Mouse (Mus musculus): ENCODE measurements around the gene Zdhhc18.

Gene Zdhhc18

GRCm38 (mm10) chr4:133630326-133630920, 19.5 kb downstream of the Zdhhc18 start:
- DNase-seq (ENCODE audit: low spot score): no peak

DNA sequence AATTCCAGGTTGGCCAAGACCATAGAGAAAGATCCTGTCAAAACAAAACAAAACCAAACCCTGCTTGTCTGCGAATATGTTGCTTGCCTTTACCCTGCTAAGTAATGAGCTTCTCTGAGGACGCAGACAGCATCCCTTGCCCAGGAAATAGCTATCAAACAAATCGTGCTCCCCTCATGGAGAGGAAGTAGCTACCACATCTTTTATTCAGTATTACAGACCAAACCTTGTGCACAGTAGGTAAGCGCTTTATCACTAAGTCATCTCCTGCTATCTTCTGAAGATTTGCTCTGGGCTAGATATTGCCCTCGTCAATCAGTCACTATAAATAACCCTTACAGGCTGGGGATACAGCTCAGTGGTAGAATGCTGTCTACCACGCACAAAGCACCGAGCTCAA, 20.8 kb downstream of the Zdhhc18 start:
- no peak for DNase-seq (ENCODE audit: low spot score)

GRCm38 (mm10) chr4:133628517-133628916, 21.4 kb downstream of the Zdhhc18 start:
- no peak for DNase-seq (ENCODE audit: low spot score)

GRCm38 (mm10) chr4:133627039-133627438, 22.9 kb downstream of the Zdhhc18 start:
- DNase-seq (ENCODE audit: low spot score): no peak

- no peak for DNase-seq (ENCODE audit: low spot score)
Measured at GRCm38 (mm10) chr4:133626621-133627020, 23.3 kb downstream of the Zdhhc18 start.

DNA sequence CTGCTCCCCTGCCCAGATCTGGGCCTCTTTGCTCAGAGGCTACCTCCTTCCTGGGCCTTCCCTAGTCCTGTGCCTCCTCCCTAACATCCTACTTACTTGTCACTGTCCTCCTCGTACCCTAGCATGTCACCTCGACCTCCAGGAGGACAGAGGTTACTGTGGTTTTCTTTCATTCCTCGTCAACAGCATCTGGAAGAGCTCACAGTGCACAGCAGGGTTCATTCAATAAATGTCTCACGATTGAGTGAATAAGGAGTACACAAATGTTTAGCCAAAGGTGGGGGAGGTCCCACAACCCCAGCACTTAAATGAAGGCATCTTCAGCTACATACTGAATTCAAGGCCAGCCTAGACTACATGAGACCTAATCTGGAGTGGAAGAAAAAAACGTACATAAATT, 23.7 kb downstream of the Zdhhc18 start:
- DNase-seq (ENCODE audit: low spot score): no peak

DNA sequence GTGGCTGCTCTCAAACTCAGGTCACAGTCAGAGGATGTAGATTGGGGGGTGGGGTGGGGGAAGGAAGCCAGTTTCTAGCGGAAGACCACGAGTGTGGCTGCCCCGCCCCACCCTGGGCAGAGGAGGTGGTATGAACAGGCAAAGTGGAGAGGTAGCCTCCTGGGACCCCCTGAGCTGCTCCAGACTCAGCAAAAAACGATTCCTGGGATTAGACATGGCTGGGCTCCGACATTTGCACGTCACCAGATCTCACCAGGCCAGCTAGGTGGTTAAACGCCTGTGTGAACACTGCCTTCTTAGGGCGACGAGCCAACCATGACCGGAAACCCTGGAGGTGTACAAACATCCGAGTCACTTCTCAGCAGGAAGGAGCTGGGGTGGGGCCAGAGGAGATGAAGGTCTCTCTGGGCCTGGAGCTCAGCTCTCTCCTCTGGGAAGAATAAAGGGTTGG, 24.3 kb downstream of the Zdhhc18 start:
- DNase-seq (ENCODE audit: low spot score): no peak

DNA sequence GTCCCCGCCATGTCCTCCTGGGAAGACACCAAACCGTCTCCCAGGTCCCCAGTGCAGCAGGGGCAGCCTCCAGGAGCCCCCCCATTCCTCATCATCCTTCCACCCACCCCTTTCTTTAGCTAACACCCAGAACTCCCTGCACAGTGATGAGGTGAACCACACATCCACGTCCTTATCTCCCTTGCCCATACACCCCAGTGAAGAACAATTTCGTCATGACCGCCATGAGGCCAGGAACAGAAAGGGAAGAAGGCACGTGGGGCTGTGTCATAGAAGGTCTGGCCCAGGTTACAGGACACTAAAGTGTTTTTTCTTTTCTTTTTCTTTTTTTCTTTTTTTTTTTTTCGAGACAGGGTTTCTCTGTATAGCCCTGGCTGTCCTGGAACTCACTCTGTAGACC, 25.1 kb downstream of the Zdhhc18 start:
- DNase-seq (ENCODE audit: low spot score): no peak

DNA sequence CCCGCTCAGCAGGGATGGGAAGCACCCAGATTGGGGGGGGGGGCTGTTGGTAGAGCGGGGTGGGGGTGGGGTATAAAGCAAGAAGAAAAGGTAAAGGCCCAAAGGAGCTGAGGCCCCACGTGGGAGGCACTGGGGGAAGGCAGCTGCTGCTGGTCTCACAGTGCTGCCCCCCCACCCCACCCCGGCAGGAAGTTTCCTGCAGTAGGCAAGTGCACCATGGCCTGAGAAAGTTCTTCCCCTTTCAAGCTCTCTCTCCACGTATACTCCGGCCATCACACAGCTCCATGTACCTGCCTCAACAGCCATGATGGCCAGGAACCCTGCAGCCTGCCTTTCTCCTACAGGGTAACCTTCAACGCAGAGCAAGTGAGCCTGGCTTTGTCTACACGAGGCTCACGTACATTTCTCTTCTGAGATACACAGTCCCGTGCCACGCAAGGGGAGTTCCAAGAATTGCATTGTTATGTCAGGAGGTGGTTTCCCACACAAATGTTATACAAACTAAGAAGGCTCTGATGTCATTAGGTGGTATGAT, 27.7 kb downstream of the Zdhhc18 start:
- DNase-seq (ENCODE audit: low spot score): no peak

DNA sequence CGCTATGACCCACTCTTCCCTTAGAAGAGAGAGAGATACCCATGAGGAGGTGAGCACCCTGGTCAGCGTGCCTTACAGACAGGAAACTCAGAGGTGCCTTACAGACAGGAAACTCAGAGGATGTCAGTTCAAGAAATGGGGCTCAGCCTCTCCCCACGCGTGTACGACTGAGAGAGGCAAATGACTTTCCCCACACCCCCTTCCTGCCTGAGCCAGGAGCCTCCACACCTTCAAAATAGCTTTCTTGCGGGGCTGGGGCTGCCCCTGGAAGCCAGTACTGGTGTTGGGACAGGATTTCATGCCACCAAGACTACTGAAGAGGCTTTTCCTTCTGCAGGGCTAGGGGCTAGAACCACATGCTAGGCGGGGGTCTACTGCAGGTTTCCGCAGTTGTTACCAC, 29.3 kb downstream of the Zdhhc18 start:
- DNase-seq (ENCODE audit: low spot score): no peak

- no peak for DNase-seq (ENCODE audit: low spot score)
Measured at GRCm38 (mm10) chr4:133619473-133620136, 30.3 kb downstream of the Zdhhc18 start.

DNA sequence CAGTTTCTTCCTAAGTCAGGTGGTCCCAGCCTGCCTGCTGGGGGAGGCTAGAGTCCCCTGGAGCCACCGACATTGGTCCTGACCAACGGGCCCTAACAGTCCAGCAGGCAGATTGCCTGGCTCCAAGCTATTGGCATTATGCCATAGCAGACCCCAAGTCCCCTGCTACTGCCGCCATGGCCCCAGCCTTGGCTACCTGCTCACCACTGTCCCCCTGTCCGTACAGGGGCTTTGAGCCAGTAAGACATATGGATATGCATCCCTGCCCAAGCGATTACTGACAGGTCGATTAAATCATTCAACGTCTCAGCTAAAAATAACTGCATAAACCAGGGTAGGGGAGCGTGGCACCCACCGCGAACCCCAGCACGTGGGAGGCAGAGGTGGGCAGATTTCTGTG, 32.0 kb downstream of the Zdhhc18 start:
- DNase-seq (ENCODE audit: low spot score): no peak

- DNase-seq (ENCODE audit: low spot score): no peak
Measured at GRCm38 (mm10) chr4:133615416-133615815, 34.5 kb downstream of the Zdhhc18 start.

GRCm38 (mm10) chr4:133614274-133614761, 35.6 kb downstream of the Zdhhc18 start:
- DNase-seq (ENCODE audit: low spot score): no peak

DNA sequence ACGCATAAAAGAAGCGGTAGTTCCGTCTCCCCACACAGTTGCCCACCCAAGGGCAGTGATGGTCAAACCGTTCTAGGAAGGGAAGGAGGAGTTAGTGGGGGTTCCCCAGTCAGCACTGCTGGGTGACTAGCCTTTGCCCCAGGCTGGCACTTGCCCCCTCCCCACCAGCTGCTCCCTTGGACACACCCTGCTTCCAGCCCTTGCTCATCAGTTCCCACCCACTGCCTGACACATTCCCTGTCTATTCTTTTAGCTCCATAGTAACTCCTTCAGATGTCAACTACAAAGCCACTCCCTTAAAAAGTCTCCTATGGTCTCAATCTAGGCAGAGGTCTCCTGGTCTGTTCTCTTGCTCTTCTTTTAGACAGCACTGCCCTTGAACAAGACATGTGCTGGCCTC, 36.1 kb downstream of the Zdhhc18 start:
- no peak for DNase-seq (ENCODE audit: low spot score)

DNA sequence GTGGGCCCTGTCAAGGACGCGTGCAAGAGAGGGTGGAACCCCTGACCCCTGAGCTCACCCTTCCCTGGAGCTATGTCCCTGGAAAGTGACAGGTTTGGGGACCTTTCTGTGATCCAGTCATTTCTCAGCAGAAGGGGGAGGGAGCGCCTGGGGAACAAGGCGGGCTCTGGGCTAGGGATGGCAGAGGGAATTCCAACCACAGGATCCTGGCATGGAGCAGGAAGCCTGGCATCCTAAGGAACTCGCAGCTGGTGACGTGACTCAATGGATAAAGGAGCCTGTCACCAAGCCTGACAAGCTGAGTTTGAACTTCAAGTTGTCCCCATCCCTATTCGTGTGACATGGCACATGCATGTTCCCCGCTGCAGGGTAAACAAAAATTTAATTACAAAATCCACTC, 36.9 kb downstream of the Zdhhc18 start:
- no peak for DNase-seq (ENCODE audit: low spot score)

GRCm38 (mm10) chr4:133612416-133612815, 37.5 kb downstream of the Zdhhc18 start:
- no peak for DNase-seq (ENCODE audit: low spot score)

- DNase-seq (ENCODE audit: low spot score): no peak
Measured at GRCm38 (mm10) chr4:133611815-133612214, 38.1 kb downstream of the Zdhhc18 start.

- peak; percentile 94 for DNase-seq (ENCODE audit: low spot score)
Measured at GRCm38 (mm10) chr4:133609719-133610118, 40.2 kb downstream of the Zdhhc18 start.

DNA sequence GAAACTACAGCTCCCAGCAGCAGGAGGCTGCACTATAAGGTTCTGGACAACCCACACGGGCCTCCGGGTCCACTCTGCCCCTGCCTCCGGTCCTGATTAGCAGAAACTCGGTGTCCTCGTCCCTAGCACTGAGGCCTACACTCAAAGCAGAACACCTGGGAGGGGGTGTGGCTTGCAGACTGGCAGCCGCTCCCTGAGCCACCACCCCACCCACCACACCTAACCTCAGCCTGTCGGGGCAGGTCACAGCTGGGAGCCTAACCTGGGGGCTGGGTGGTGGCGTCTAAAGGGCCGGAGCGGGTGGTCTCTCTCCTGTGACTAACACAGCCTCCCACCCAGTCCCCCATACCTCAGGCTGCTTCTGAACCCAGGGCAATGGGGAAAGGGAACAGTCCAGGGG, 42.7 kb downstream of the Zdhhc18 start:
- DNase-seq (ENCODE audit: low spot score): no peak

- no peak for DNase-seq (ENCODE audit: low spot score)
Measured at GRCm38 (mm10) chr4:133605330-133605729, 44.6 kb downstream of the Zdhhc18 start.

GRCm38 (mm10) chr4:133604856-133605255, 45.1 kb downstream of the Zdhhc18 start:
- no peak for DNase-seq (ENCODE audit: low spot score)

DNA sequence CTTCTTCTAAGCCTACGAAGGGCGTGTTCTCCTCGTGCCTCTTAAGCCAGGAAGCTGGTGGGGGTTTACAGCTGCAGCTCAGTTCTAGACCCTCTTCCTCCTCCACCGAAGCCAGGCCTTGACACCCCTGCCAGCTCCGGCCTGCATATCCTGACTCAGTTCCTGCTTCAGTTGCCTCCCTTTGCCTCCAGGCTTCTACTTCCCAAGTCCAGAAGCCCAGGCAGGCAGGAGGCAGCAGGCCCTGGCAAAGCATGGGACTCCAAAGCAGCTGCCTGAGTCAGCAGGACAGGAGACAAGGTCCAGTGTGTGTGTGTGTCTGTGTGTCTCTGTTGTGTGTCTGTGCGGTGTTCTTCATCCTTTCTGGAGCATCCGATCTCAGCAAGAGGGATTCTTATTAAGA, 45.8 kb downstream of the Zdhhc18 start:
- no peak for DNase-seq (ENCODE audit: low spot score)

GRCm38 (mm10) chr4:133603056-133603455, 46.9 kb downstream of the Zdhhc18 start:
- DNase-seq (ENCODE audit: low spot score): no peak

All from testis, postnatal 10 days (tissue).